Mouse (Mus musculus): ENCODE data around the gene Aagab.

DNA sequence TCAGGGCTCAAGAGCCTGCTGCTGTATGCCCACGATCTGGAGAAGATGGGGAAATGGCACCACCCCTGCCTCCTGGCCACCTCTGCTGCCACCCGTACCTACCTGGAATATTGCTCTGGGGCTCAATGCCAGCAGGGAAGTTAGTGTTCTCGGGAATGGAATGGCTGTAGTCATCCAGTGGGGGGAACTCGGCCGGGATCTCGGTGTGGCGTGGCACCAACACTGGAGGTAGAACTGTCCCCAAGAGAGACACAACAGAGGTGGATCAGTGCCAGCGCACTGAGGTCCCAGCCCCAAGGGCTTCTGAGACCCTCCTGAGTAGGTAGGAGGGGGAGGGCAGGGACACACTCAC is 64.9 kb downstream of the Aagab start:
- TF ChIP-seq CTCF (IDR thresholded peaks at IDR 0.05; ENCODE audit: borderline replicate concordance, control insufficient read depth, extremely low read depth, insufficient read depth, low read length, poor library complexity) (no peak), POLR2A (IDR thresholded peaks at IDR 0.05; ENCODE audit: control insufficient read depth, extremely low read depth, insufficient read depth, low read length, poor library complexity) (no peak)
